Mouse (Mus musculus) midbrain, embryonic 10.5 days (tissue): Measurements from ENCODE around the gene Cldn5. TPM values are rescaled to one million over a fixed set of nuclear protein-coding genes. Genes with fewer than 3 reads are reported as not detected.

ENCODE experiments used
- DNase-seq: peaks from one replicate; pipeline ENCODE4 v3.0.0-alpha.2; 2017; ENCODE audit warnings: low spot score
- H3K27ac ChIP-seq: fragments of 300-500 bp; sonication (generic); replicated peaks from 2 replicates; pipeline ENCODE4 v1.5.1; 2016; ENCODE audit warnings: mild to moderate bottlenecking
- H3K27me3 ChIP-seq: fragments of 300-500 bp; sonication (generic); 2 replicates; pipeline ENCODE4 v1.6.1; 2016; ENCODE audit warnings: low read depth, mild to moderate bottlenecking; ENCODE audit not compliant: poor library complexity, severe bottlenecking
- H3K36me3 ChIP-seq: fragments of 300-500 bp; sonication (generic); 2 replicates; pipeline ENCODE4 v1.6.1; 2016; ENCODE audit warnings: mild to moderate bottlenecking, moderate library complexity
- H3K4me1 ChIP-seq: fragments of 300-500 bp; sonication (generic); 2 replicates; pipeline ENCODE4 v1.6.1; 2016
- H3K4me3 ChIP-seq: fragments of 300-500 bp; sonication (generic); 2 replicates; pipeline ENCODE4 v1.5.1; 2016; ENCODE audit warnings: mild to moderate bottlenecking, moderate library complexity
- H3K9me3 ChIP-seq: fragments of 300-500 bp; sonication (generic); replicated peaks from 2 replicates; pipeline ENCODE4 v1.6.1; 2016; ENCODE audit warnings: mild to moderate bottlenecking
- WGBS: fragments of 180-500 bp; shearing (Covaris S2); methylation state at CpG from one replicate; pipeline ENCODE4 v1.1.7; 2016; 5-methylcytosine and 5-hydroxymethylcytosine counted together
- polyA plus RNA-seq: library from polyadenylated mRNA; unstranded; fragments of >200 nt; fragmentation: Nextera tagmentation; extraction: Ambion mirVana; gene quantifications from 2 replicates; pipeline ENCODE4 v1.2.1, GENCODE M21; 2016

The Cldn5 gene
- 29.5 and 29.9 TPM in 2 replicates for polyA plus RNA-seq

DNA sequence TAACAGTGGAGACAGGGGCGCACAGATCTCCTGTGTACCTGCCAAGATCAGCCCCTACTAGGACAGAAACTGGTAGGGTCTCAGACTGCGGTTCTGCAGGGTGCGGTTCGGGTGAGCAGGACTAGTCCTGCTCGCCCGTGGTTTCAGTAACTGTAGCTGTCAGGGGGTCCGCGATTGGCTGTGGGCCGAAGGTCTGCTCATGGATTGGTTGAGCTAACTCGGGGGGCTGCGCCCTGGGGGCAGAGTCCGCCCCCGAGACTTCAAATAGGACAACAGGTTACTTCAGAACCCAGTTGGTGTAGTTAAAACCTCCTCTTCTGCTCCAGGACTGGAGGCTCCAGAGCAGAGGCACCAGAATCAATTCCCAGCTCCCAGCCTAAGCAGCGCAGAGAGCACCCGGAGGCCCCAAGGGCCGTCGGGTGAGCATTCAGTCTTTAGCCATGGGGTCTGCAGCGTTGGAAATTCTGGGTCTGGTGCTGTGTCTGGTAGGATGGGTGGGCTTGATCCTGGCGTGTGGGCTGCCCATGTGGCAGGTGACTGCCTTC lies at the start of gene Cldn5:
Gene Cldn5 (plus strand): TSS at position 292 of the 545 bp plus-strand sequence.
- DNase-seq: peak; percentile 39
- peak within 1 kb of the TSS; percentile 54 for H3K4me3 ChIP-seq
- peaks cover 55% of the 10 kb centered on the region for H3K4me1 ChIP-seq
- peak within 1 kb of the TSS; percentile 67; the same call in 1 of the 2 replicates for H3K27ac ChIP-seq
- peaks cover 19% of the 10 kb centered on the region for H3K36me3 ChIP-seq
- WGBS: 3% methylated on average over 19 of the region's 19 CpGs
- H3K9me3 ChIP-seq: no peaks in the 10 kb centered on the region
- H3K27me3 ChIP-seq: peaks cover 64% of the 10 kb centered on the region

DNA sequence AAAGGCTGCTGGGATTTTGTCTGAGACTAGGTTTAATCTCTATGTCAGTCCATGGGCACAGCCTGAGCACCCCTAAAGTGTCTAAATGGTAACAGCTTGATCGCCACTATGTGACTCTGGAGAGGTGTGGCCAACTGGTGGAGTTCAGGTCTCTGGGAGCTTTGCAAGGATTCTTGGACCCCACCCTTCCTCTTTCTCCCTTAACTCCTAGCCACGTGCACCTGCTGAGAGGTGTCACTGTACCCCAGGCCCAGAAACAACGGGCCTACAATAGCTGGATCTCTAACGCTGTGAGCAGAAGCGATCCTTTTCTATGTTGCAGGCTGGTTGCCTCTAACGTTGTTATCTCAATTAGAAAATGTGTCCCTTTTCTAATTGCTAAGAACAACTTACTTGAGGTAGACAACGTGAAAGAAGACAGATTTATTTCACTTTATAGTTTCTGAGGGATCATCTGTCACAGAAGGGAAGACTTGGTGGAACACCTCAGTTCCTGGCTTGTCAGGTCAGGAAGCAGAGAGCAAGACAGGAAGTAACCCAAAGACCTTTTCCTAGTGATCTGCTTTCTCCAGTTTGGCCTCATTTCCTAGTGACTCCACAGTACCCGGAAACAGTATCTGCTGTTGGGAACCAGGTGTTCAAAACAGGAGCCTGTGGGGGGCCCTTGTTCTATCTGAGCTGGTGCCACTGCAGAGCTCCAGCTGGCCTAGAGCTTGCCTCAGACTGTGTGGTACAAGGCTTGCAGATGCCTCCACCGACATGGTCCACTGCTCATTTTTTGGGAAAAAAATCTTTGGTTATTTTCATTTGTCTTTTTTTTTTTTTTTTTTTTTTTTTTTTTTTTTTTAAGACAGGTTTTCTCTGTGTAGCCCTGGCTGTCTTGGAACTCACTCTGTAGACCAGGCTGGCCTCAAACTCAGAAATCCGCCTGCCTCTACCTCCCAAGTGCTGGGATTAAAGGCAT lies 48.8 kb upstream of the Cldn5 start:
- H3K9me3 ChIP-seq: no peaks in the 10 kb centered on the region
- no peaks in the 10 kb centered on the region for H3K27me3 ChIP-seq
- H3K4me3 ChIP-seq: no peak overlapping the region
- H3K27ac ChIP-seq: no peak overlapping the region
- DNase-seq: no peak
- 74% methylated on average over 10 of the region's 10 CpGs for WGBS
- no peaks in the 10 kb centered on the region for H3K36me3 ChIP-seq
- no peaks in the 10 kb centered on the region for H3K4me1 ChIP-seq

DNA sequence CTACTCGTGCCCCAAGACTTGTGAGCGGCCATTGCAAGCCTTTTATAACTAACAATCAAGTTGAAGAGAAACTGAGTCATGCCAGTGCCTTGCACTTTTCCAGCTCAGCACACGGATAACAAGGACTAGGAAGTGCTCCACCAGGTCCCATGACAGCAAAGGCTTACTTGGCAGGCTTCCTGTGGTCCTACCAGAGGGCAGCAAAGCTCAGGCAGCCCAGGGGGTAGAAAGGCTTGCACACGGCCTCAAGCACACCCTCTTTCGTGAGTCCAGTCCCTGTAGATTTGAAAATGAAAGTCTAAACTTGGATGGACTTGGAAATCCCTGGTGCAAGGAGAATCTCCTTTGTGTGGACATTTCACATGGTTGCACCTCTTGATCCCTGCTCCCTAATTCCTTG lies 47.5 kb upstream of the Cldn5 start:
- WGBS: 78% methylated on average over 5 of the region's 5 CpGs
- H3K9me3 ChIP-seq: no peaks in the 10 kb centered on the region
- no peak overlapping the region for H3K27ac ChIP-seq
- no peak for DNase-seq
- no peak overlapping the region for H3K4me3 ChIP-seq
- no peaks in the 10 kb centered on the region for H3K27me3 ChIP-seq
- no peaks in the 10 kb centered on the region for H3K36me3 ChIP-seq
- no peaks in the 10 kb centered on the region for H3K4me1 ChIP-seq

DNA sequence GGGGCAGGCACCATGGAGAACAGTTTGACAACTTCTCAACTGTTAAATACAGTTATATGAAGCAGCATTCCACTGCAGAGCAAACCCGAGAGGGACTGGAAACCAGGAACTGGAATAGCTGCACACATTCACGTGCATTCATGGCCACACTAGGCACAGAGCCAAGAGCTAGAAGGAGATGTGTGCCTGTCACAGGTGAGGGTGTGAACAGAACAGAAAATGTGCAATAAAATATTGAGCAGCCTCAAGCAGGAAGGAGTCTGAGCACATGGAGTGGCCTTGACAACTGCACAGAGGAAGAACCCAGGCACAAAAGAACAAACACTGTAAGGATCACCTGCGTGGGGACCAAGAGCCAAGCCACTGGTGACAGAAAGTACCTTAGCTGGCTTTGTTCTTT lies 46.0 kb upstream of the Cldn5 start:
- Histone ChIP-seq H3K27me3 (no peaks in the 10 kb centered on the region), H3K27ac (no peak overlapping the region), H3K4me3 (no peak overlapping the region), H3K9me3 (no peaks in the 10 kb centered on the region), H3K4me1 (no peaks in the 10 kb centered on the region), H3K36me3 (no peaks in the 10 kb centered on the region)
- 84% methylated on average over 3 of the region's 3 CpGs for WGBS
- DNase-seq: no peak

DNA sequence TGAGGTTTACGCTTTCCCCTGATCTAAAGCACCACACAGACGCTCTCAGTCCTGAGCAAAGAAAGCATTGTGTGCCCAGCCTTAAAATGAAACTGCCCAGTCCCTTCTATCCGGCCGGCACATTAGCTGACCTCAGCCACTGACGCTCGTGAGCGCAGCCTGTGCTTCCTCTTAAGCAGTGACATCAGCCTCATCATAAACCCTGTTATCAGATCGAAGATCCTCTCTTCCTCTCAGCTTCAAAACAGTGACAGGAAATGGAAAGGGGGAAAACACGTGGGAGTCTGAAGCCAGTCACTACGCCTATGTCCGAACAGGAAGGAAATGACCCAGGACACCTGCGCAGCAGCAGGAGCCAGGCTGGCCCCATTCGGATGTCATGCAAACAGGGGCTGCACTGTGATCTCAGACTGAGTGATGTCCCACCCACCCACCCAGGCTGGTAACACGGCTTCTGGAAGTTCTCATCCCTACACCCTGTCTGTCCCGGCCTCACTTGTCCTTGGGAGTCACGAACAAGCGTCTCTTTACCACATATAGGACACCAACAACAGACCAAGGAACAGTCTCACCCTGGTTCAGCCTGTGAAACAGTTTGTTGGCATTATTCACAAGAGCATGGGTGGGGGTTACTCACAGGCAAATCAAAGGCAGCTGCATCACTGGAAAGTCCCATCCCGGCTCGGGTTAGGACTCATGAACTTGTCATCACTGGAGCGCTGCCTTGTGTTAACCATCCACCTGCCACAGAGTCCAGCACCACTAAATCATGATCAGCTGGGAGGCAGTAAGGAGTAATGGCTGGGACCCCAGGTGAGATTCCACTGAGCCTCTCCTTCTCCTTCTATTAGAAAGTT lies 43.3 kb upstream of the Cldn5 start:
- Histone ChIP-seq H3K9me3 (no peaks in the 10 kb centered on the region), H3K4me1 (no peaks in the 10 kb centered on the region), H3K27me3 (no peaks in the 10 kb centered on the region), H3K27ac (0 out of 2 replicates have a peak overlapping the region, but pooled peaks have one; percentile 17), H3K36me3 (no peaks in the 10 kb centered on the region), H3K4me3 (no peak overlapping the region)
- 79% methylated on average over 20 of the region's 20 CpGs for WGBS
- DNase-seq: no peak

DNA sequence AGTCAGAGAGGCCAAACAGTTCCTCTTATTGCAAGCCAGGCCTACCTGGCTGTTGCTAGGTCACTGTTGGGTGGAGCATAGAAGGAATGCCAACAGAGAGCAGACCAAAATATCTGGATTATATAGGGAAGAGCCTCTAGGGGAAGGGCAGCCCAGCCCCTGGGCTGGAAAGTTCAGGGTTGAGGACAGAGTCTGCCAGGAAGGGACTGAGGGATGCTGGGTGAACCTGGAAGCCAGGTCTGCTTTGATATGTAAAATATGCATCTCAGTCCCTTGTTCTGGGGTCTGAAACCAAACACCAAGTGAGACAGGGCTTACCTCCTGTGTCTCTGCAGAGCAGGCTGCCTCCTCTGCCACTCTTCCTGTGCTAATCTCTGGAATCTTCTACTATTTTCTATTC lies 38.3 kb upstream of the Cldn5 start:
- Histone ChIP-seq H3K4me1 (no peaks in the 10 kb centered on the region), H3K9me3 (no peaks in the 10 kb centered on the region), H3K27ac (no peak overlapping the region), H3K27me3 (no peaks in the 10 kb centered on the region), H3K36me3 (no peaks in the 10 kb centered on the region), H3K4me3 (no peak overlapping the region)
- DNase-seq: no peak

DNA sequence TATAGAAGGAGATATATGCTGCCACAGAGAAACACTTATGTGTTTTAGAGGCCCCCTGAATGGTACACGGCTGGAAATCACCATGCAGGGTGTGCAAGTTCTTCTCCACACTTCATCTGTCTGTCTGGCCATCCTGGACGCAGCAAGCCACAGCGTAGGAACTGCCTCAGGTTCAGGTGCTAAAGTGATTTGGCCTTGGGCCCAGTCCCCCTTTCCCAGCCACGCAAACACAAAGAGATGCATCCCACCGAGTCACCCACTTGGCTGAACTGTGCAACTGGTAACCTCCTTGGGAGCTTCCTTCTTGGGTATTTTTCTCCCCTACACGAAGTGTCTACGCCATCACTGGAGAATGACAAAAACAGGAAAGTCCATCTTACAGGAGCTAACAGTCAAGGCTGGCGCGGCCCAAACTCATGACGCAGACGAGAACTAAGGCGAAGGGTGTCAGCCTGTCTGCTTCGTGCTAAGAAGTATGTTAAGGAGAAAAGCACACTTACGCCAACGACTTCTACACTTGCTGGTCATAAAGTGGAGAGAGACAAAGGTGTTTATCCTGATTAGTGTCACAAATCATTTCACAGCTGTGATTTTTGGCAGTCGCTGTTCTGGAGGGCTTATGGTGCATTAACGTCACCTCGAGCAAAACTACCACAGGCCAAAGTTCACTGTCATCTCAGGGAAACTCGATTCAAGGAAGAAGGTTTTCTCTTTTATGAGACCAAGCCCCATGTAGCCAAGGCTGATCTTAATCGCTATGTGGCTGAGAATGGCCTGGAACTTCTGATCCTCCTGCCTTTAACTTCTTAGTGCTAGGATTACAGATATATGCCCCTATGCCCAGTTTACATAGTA lies 30.2 kb upstream of the Cldn5 start:
- H3K27ac ChIP-seq: no peak overlapping the region
- no peaks in the 10 kb centered on the region for H3K4me1 ChIP-seq
- no peaks in the 10 kb centered on the region for H3K36me3 ChIP-seq
- no peaks in the 10 kb centered on the region for H3K9me3 ChIP-seq
- no peak for DNase-seq
- H3K4me3 ChIP-seq: no peak overlapping the region
- H3K27me3 ChIP-seq: no peaks in the 10 kb centered on the region
- 89% methylated on average over 20 of the region's 20 CpGs for WGBS

DNA sequence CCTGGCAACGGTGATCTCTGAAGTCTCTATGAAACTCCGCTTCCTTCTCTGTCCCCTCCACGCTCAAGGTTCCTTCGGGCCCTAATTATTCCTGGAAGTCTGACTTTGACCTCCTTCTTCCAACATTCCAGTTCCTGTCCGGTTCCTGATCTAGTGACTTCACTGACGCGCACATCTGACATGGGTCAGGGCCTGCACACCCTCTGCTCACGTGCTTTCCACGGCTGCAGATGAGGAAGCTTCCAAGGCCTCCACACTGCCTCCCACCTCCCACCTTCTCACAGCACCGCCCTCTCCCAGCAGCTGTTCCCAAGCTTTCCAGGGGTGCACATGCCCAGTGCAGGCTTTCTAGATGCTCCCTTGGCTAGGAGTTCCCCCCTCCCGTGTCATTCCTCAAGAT lies 25.5 kb upstream of the Cldn5 start:
- no peaks in the 10 kb centered on the region for H3K4me1 ChIP-seq
- H3K27me3 ChIP-seq: no peaks in the 10 kb centered on the region
- no peak overlapping the region for H3K4me3 ChIP-seq
- H3K36me3 ChIP-seq: no peaks in the 10 kb centered on the region
- no peaks in the 10 kb centered on the region for H3K9me3 ChIP-seq
- 83% methylated on average over 11 of the region's 11 CpGs for WGBS
- no peak overlapping the region for H3K27ac ChIP-seq
- no peak for DNase-seq

DNA sequence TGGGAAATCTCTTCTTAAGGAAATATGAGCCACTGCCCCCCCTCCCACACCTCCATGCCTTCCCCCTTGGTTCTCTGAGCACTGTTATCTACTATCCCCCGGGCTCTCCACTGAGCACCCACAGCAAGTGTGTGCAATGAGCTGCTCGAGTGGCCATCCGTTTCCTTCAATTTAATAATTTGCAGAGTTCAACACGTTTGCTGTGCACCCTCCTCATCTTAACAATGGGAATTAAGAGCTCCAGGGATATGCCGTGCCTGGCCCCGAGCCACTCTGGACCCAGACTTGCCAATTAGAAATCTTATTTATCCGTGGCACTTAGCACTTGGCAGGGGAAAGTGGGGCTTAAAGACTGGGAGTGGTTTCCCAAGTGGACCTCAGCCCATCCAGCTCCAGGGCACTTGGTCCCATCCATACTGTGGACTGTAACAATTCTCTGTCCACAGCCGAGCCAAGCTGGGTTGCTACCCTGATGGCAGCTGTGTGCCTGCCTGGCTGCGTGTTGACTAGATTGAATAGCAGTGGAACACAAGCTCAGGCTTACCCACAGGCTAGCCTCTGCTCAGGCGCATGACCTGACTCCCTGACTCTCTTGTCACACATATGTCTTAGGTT lies 24.7 kb upstream of the Cldn5 start:
- Histone ChIP-seq H3K27me3 (no peaks in the 10 kb centered on the region), H3K4me3 (no peak overlapping the region), H3K36me3 (no peaks in the 10 kb centered on the region), H3K27ac (no peak overlapping the region), H3K4me1 (no peaks in the 10 kb centered on the region), H3K9me3 (no peaks in the 10 kb centered on the region)
- WGBS: 86% methylated on average over 10 of the region's 10 CpGs
- DNase-seq: no peak

DNA sequence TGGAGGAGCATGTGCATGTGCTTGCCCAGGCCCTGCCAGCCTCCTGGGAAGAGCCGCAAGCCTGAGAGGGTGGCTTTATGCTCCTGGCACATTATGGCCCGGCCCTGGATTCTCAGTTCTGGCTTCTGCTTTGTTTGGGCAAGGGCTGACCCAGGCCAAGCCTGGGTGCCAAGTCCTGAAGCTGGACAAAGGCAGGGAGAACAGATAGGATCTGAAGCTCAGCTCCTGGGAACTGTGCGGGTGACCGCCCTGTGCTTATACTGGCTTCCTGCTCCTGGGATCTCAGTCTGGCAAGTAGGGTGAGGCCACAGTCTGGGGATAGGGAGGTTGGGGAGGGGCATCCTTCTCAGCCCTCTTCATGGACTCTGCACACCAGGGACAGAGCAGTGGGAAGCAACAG lies 14.9 kb upstream of the Cldn5 start:
- no peak for DNase-seq
- Histone ChIP-seq H3K4me1 (no peaks in the 10 kb centered on the region), H3K27ac (no peak overlapping the region), H3K9me3 (no peaks in the 10 kb centered on the region), H3K36me3 (no peaks in the 10 kb centered on the region), H3K4me3 (no peak overlapping the region), H3K27me3 (no peaks in the 10 kb centered on the region)
- 97% methylated on average over 4 of the region's 4 CpGs for WGBS

DNA sequence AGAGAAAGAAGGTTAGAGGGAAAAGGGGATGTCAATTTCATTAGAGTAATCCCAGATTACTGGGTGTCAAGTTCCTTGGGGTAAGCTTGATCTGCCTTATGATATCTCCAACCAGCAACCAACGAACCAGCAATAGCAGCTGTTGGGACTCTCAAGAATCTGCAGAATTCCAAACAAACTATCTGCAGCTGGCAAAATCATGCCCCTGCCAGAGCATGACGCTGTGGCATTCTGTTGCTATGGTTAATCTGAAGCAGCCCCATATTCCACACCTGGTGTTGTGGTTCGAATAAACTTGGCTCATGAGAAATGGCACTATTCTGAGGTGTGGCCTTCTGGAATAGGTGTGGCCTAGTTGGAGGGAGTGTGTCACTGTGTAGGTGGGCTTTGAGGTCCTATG lies 13.7 kb upstream of the Cldn5 start:
- no peaks in the 10 kb centered on the region for H3K4me1 ChIP-seq
- no peaks in the 10 kb centered on the region for H3K36me3 ChIP-seq
- H3K4me3 ChIP-seq: no peak overlapping the region
- 75% methylated on average over 3 of the region's 3 CpGs for WGBS
- no peaks in the 10 kb centered on the region for H3K9me3 ChIP-seq
- no peaks in the 10 kb centered on the region for H3K27me3 ChIP-seq
- H3K27ac ChIP-seq: no peak overlapping the region
- no peak for DNase-seq

DNA sequence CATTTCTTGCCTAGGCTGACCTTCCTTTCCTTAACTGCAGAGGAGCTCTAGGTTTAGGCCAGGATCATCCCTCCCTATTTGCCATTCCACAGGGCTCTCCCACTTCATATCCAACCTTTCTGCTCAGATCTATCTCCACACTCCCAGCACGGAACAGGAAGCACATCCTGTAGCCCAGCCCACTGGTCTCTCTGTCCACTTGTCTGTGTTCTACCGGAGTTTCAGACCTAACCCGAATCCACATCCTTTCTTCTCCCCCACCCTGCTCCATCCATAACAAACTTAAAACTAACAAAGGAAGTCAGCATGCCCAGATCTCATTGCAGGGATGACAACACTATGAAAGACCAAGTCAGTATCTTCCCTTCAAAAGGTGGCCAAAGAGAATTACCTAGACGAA lies 10.3 kb upstream of the Cldn5 start:
- no peak overlapping the region for H3K4me3 ChIP-seq
- H3K36me3 ChIP-seq: no peaks in the 10 kb centered on the region
- H3K4me1 ChIP-seq: no peaks in the 10 kb centered on the region
- DNase-seq: no peak
- no peaks in the 10 kb centered on the region for H3K9me3 ChIP-seq
- H3K27me3 ChIP-seq: no peaks in the 10 kb centered on the region
- H3K27ac ChIP-seq: no peak overlapping the region
- 86% methylated on average over 4 of the region's 4 CpGs for WGBS
